Mouse (Mus musculus) CH12.LX (cell line): ENCODE results near the gene Sik3.

Experiments used
- BHLHE40 ChIP-seq: IDR thresholded peaks from 2 replicates; pipeline ENCODE4 v1.6.1; 2011; ENCODE audit warnings: mild to moderate bottlenecking, low read depth, low read length, improper control_type of control experiment
- CHD1 ChIP-seq: IDR thresholded peaks from 2 replicates; pipeline ENCODE4 v1.6.1; 2012; ENCODE audit warnings: low read depth, low read length, improper control_type of control experiment, inconsistent platforms
- CHD2 ChIP-seq: IDR thresholded peaks from 2 replicates; pipeline ENCODE4 v1.6.1; 2011; ENCODE audit warnings: low read length, improper control_type of control experiment
- CTCF ChIP-seq, 2 experiments: IDR thresholded peaks in 1 of 2; conservative IDR thresholded peaks in 1 of 2; 2 replicates each; pipeline ENCODE4 v1.5.1; 2011 to 2012; ENCODE audit warnings: low read depth in 2 of 2, low read length in 2 of 2, improper control_type of control experiment in 1 of 2, inconsistent platforms in 1 of 2, mild to moderate bottlenecking in 1 of 2, moderate library complexity in 1 of 2
- E2F4 ChIP-seq: IDR thresholded peaks from 2 replicates; pipeline ENCODE4 v1.6.1; 2011; ENCODE audit warnings: low read depth, low read length, improper control_type of control experiment; ENCODE audit not compliant: insufficient replicate concordance
- ETS1 ChIP-seq: conservative IDR thresholded peaks from 2 replicates; pipeline ENCODE4 v1.6.1; 2012; ENCODE audit warnings: low read depth, mild to moderate bottlenecking, inconsistent platforms, low read length, improper control_type of control experiment, moderate library complexity
- MXI1 ChIP-seq: IDR thresholded peaks from 2 replicates; pipeline ENCODE4 v1.6.1; 2011; ENCODE audit warnings: mild to moderate bottlenecking, low read depth, low read length, improper control_type of control experiment
- POLR2A ChIP-seq: IDR thresholded peaks from 2 replicates; pipeline ENCODE4 v1.6.1; 2011; ENCODE audit warnings: low read depth, mild to moderate bottlenecking, improper control_type of control experiment, low read length
- TBP ChIP-seq: conservative IDR thresholded peaks from 2 replicates; pipeline ENCODE4 v1.6.1; 2011; ENCODE audit warnings: low read depth, low read length, improper control_type of control experiment

- no peak for TF ChIP-seq CHD2
- no peak for TF ChIP-seq TBP
- no peak for TF ChIP-seq E2F4
- no peak for TF ChIP-seq ETS1
- no peak for TF ChIP-seq POLR2A
- TF ChIP-seq CTCF (conservative IDR thresholded peaks at IDR 0.05 in 1 of 2, IDR thresholded peaks at IDR 0.05 in 1 of 2; ENCODE audit: low read depth in 2 of 2, low read length in 2 of 2), result no peak
- no peak for TF ChIP-seq CHD1
- no peak for TF ChIP-seq BHLHE40
- TF ChIP-seq MXI1, result no peak
Measured at GRCm38 (mm10) chr9:46033058-46033457, 20.4 kb downstream of the Sik3 start.
